Mouse (Mus musculus): Measurements from ENCODE around the gene Atp12a. TPM values are rescaled to one million over a fixed set of nuclear protein-coding genes. Genes with fewer than 3 reads are reported as not detected.

Atp12a gene
- polyA plus RNA-seq, 1 experiment, result not detected

DNA sequence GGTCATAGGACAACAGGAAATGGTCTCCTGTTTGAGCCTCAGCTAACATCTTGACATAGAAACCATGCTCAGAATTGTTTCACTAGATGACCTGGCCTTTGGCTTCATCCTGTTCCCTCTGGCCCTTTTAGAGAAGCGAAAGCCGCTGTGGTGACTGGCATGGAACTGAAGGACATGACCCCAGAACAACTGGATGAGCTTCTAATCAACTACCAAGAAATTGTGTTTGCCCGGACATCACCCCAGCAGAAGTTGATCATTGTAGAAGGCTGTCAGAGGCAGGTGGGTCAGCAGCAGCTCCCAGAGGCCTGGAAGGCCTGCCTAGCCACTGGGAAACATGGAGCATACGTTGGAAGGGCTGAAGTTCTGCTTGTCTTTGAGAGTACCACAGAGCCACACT, 17.5 kb downstream of the Atp12a start:
- no peak overlapping the region for H3K4me3 ChIP-seq
- H3K36me3 ChIP-seq (ENCODE audit: control insufficient read depth, insufficient read depth), result no peaks in the 10 kb centered on the region
- H3K4me2 ChIP-seq (ENCODE audit: low read depth), result no peak overlapping the region
- H3K79me2 ChIP-seq (ENCODE audit: control insufficient read depth, insufficient read depth), result no peaks in the 10 kb centered on the region
- H3ac ChIP-seq (ENCODE audit: control insufficient read depth, insufficient read length), result no peak overlapping the region
- TF ChIP-seq MYOD1 (IDR thresholded peaks at IDR 0.05; ENCODE audit: control insufficient read depth in 1 of 3, insufficient read length in 2 of 3, low read depth in 2 of 3), result no peak
- H3K27me3 ChIP-seq (ENCODE audit: control insufficient read depth, insufficient read depth, insufficient read length), result no peaks in the 10 kb centered on the region

DNA sequence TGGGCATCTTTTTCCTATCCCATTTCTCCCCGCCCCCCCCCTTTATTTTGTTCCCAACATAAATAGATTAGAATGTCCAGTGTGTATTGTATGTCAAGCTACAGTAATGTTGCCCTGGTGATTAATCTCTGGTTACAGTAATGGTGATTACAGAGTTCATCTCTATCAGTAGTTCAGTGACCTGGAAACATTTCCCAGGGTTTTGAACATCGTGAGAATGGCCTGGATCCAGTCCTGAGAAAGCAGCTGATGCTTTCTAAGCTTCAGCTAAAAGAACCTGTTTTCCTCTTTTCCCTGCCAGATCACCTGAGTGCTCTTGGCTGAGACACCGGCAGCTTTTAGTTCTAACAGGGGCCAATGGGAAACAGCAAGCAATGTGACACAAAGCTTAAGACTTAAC, 25.4 kb downstream of the Atp12a start:
- Histone ChIP-seq H3K27me3 (ENCODE audit: control insufficient read depth, insufficient read depth, insufficient read length) (no peaks in the 10 kb centered on the region), H3K4me2 (ENCODE audit: low read depth) (no peak overlapping the region), H3K36me3 (ENCODE audit: control insufficient read depth, insufficient read depth) (no peaks in the 10 kb centered on the region), H3ac (ENCODE audit: control insufficient read depth, insufficient read length) (no peak overlapping the region), H3K4me3 (no peak overlapping the region), H3K79me2 (ENCODE audit: control insufficient read depth, insufficient read depth) (no peaks in the 10 kb centered on the region)
- TF ChIP-seq MYOG (IDR thresholded peaks at IDR 0.05; ENCODE audit: control insufficient read depth in 1 of 3, insufficient read depth in 1 of 3, insufficient read length in 2 of 3, low read depth in 2 of 3) (no peak), SRF (IDR thresholded peaks at IDR 0.05; ENCODE audit: control insufficient read depth, insufficient read length, low read depth) (no peak), POLR2A (IDR thresholded peaks at IDR 0.05; ENCODE audit: insufficient read length, low read depth) (no peak), REST (IDR thresholded peaks at IDR 0.05; ENCODE audit: insufficient read depth, insufficient read length) (no peak), USF1 (IDR thresholded peaks at IDR 0.05; ENCODE audit: low read depth) (no peak), MAX (IDR thresholded peaks at IDR 0.05; ENCODE audit: low read depth) (no peak), TCF12 (IDR thresholded peaks at IDR 0.05; ENCODE audit: insufficient read depth, poor library complexity, severe bottlenecking) (no peak), MYOD1 (IDR thresholded peaks at IDR 0.05; ENCODE audit: control insufficient read depth in 1 of 3, insufficient read length in 2 of 3, low read depth in 2 of 3) (no peak), E2F4 (IDR thresholded peaks at IDR 0.05; ENCODE audit: insufficient read depth) (no peak), POLR2AphosphoS2 (IDR thresholded peaks at IDR 0.05; ENCODE audit: insufficient read length, low read depth) (no peak), TCF3 (IDR thresholded peaks at IDR 0.05; ENCODE audit: insufficient read length, low read depth) (no peak), CEBPB (IDR thresholded peaks at IDR 0.05; ENCODE audit: insufficient read depth, poor library complexity, severe bottlenecking) (no peak)

DNA sequence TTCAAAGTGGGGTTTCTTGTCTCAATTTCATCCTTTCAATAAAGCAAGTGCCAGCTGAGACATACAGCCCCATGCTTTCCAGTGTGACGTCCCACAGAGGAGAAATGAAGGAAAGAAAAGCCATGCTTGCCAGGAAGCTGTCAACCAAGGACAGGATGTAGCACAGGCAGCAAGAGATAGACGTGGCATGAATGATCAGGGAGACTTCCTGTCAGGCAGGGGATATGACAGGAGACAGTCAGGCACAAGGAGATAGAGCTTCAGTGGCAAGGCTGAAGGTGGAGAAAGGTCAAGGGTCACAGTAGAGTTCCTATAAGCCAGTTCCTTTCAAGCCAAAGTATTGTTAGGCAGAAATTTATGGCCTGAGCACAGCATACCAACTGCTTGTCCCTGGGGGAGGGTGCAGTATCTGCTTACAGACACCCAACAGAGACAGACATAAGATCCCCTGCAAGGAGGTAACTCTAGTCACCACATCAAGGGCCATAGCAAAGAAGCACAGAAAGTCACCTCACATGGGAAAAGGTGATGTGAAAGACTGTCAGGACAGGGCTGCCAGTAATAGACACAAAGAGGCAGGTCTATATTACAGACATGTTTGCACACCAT, 28.9 kb downstream of the Atp12a start:
- Histone ChIP-seq H3K4me2 (ENCODE audit: low read depth) (no peak overlapping the region), H3ac (ENCODE audit: control insufficient read depth, insufficient read length) (no peak overlapping the region), H3K79me2 (ENCODE audit: control insufficient read depth, insufficient read depth) (no peaks in the 10 kb centered on the region), H3K4me3 (no peak overlapping the region), H3K36me3 (ENCODE audit: control insufficient read depth, insufficient read depth) (no peaks in the 10 kb centered on the region), H3K27me3 (ENCODE audit: control insufficient read depth, insufficient read depth, insufficient read length) (no peaks in the 10 kb centered on the region)
- TF ChIP-seq TCF3 (IDR thresholded peaks at IDR 0.05; ENCODE audit: insufficient read length, low read depth), result no peak
- no peak for TF ChIP-seq TCF12 (IDR thresholded peaks at IDR 0.05; ENCODE audit: insufficient read depth, poor library complexity, severe bottlenecking)
- TF ChIP-seq MYOG (IDR thresholded peaks at IDR 0.05; ENCODE audit: control insufficient read depth in 1 of 3, insufficient read depth in 1 of 3, insufficient read length in 2 of 3, low read depth in 2 of 3), result no peak
- TF ChIP-seq MAX (IDR thresholded peaks at IDR 0.05; ENCODE audit: low read depth), result no peak
- no peak for TF ChIP-seq POLR2AphosphoS2 (IDR thresholded peaks at IDR 0.05; ENCODE audit: insufficient read length, low read depth)
- no peak for TF ChIP-seq MYOD1 (IDR thresholded peaks at IDR 0.05; ENCODE audit: control insufficient read depth in 1 of 3, insufficient read length in 2 of 3, low read depth in 2 of 3)
- no peak for TF ChIP-seq USF1 (IDR thresholded peaks at IDR 0.05; ENCODE audit: low read depth)
- no peak for TF ChIP-seq REST (IDR thresholded peaks at IDR 0.05; ENCODE audit: insufficient read depth, insufficient read length)
- no peak for TF ChIP-seq SRF (IDR thresholded peaks at IDR 0.05; ENCODE audit: control insufficient read depth, insufficient read length, low read depth)
- no peak for TF ChIP-seq POLR2A (IDR thresholded peaks at IDR 0.05; ENCODE audit: insufficient read length, low read depth)
- TF ChIP-seq CEBPB (IDR thresholded peaks at IDR 0.05; ENCODE audit: insufficient read depth, poor library complexity, severe bottlenecking), result no peak
- TF ChIP-seq E2F4 (IDR thresholded peaks at IDR 0.05; ENCODE audit: insufficient read depth), result no peak

DNA sequence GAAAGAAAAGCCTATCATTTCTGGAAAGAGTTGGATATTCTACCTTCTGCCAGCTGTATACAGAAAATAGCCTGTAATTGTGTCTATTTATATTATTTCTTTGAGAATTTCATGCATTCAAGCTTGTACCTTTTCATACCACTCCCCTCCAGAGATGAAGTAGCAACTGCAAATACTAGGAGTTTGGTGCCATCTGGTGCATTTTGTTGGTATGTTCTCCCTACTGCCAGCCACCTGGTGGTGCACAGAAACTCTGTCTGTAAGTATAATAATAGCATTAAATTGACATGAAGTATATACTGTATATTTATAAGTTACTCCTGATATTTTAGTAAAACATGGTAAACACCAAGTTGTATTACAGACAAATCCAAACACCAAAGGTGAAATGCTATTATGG, 33.1 kb downstream of the Atp12a start:
- Histone ChIP-seq H3K27me3 (ENCODE audit: control insufficient read depth, insufficient read depth, insufficient read length) (no peaks in the 10 kb centered on the region), H3ac (ENCODE audit: control insufficient read depth, insufficient read length) (no peak overlapping the region), H3K4me2 (ENCODE audit: low read depth) (no peak overlapping the region), H3K79me2 (ENCODE audit: control insufficient read depth, insufficient read depth) (no peaks in the 10 kb centered on the region), H3K4me3 (no peak overlapping the region), H3K36me3 (ENCODE audit: control insufficient read depth, insufficient read depth) (no peaks in the 10 kb centered on the region)
- TF ChIP-seq POLR2A (IDR thresholded peaks at IDR 0.05; ENCODE audit: insufficient read length, low read depth) (no peak), MAX (IDR thresholded peaks at IDR 0.05; ENCODE audit: low read depth) (no peak), TCF12 (IDR thresholded peaks at IDR 0.05; ENCODE audit: insufficient read depth, poor library complexity, severe bottlenecking) (no peak), TCF3 (IDR thresholded peaks at IDR 0.05; ENCODE audit: insufficient read length, low read depth) (no peak), CEBPB (IDR thresholded peaks at IDR 0.05; ENCODE audit: insufficient read depth, poor library complexity, severe bottlenecking) (no peak)

DNA sequence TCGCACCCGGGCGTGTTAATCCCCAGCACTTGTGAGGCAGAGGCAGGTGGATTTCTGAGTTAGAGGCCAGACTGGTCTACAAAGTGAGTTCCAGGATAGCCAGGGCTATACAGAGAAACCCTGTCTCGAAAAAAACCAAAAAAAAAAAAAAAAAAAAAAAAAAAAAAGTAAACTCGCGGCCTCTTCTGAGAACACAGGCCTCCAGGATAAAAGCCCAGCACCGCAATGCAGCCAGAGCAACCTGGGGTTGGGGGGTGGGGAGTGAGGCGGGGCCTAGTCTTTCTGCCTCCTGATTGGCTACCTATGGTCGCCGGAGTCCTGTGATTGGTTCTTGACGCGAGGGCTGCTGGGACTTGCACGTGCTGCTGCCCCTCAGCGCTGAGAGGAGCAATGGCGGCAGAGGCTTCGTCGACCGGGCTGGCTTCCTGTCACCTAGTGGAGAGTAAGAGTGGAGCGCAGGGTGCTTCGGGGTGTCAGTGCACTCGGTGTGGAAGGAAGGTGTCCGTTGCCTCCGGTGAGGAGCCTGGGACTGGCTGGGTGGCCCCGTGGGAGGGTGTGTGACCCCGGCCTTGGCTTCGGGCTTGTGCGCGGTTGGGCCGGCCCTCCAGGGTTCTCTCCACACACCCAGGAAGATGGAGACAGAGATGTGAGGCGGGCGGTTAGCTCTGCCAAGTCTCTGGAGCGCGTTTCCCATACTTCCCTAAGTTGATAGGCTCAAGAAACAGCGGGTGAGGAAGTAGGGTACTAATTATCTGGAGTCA, 37.6 kb downstream of the Atp12a start, which contains the start of gene Rnf17:
TSS of gene Rnf17 (plus strand) at position 271 of the 761 bp plus-strand sequence.
- TF ChIP-seq REST (IDR thresholded peaks at IDR 0.05; ENCODE audit: insufficient read depth, insufficient read length) (no peak), TCF12 (IDR thresholded peaks at IDR 0.05; ENCODE audit: insufficient read depth, poor library complexity, severe bottlenecking) (no peak), TCF3 (IDR thresholded peaks at IDR 0.05; ENCODE audit: insufficient read length, low read depth) (no peak), CEBPB (IDR thresholded peaks at IDR 0.05; ENCODE audit: insufficient read depth, poor library complexity, severe bottlenecking) (no peak), POLR2A (IDR thresholded peaks at IDR 0.05; ENCODE audit: insufficient read length, low read depth) (no peak), MYOD1 (IDR thresholded peaks at IDR 0.05; ENCODE audit: control insufficient read depth in 1 of 3, insufficient read length in 2 of 3, low read depth in 2 of 3) (no peak), POLR2AphosphoS2 (IDR thresholded peaks at IDR 0.05; ENCODE audit: insufficient read length, low read depth) (no peak), E2F4 (IDR thresholded peaks at IDR 0.05; ENCODE audit: insufficient read depth) (no peak), USF1 (IDR thresholded peaks at IDR 0.05; ENCODE audit: low read depth) (no peak), MAX (IDR thresholded peaks at IDR 0.05; ENCODE audit: low read depth) (no peak)
- no peak within 1 kb of the TSS for H3ac ChIP-seq (ENCODE audit: control insufficient read depth, insufficient read length)
- no peaks in the 10 kb centered on the region for H3K27me3 ChIP-seq (ENCODE audit: control insufficient read depth, insufficient read depth, insufficient read length)
- H3K4me2 ChIP-seq (ENCODE audit: low read depth), result no peak within 1 kb of the TSS
- H3K4me3 ChIP-seq, result no peak within 1 kb of the TSS
- no peaks in the 10 kb centered on the region for H3K36me3 ChIP-seq (ENCODE audit: control insufficient read depth, insufficient read depth)
- no peaks in the 10 kb centered on the region for H3K79me2 ChIP-seq (ENCODE audit: control insufficient read depth, insufficient read depth)

Measured in myocyte (in vitro differentiated cells).